Mouse (Mus musculus) thymus, adult 2 months (tissue): ENCODE measurements at regions not wholly inside any gene's neighbourhood (a gene's known extent, or its start where the extent isn't known, plus 50 kb on each side); places are given as distances from the start of the nearest gene placed in this dataset.

Experiments
- CTCF ChIP-seq: fragments of 200-500 bp; IDR thresholded peaks from 2 replicates; pipeline ENCODE4 v1.5.1; 2012; ENCODE audit warnings: mild to moderate bottlenecking, control low read depth, low read length, moderate library complexity, borderline replicate concordance; ENCODE audit not compliant: control insufficient read depth, poor library complexity, insufficient read depth; ENCODE audit errors: extremely low read depth
- POLR2A ChIP-seq: fragments of 200-500 bp; IDR thresholded peaks from 2 replicates; pipeline ENCODE4 v1.6.1; 2012; ENCODE audit warnings: mild to moderate bottlenecking, low read length, control low read depth, moderate library complexity; ENCODE audit not compliant: control insufficient read depth, poor library complexity, insufficient read depth; ENCODE audit errors: extremely low read depth

DNA sequence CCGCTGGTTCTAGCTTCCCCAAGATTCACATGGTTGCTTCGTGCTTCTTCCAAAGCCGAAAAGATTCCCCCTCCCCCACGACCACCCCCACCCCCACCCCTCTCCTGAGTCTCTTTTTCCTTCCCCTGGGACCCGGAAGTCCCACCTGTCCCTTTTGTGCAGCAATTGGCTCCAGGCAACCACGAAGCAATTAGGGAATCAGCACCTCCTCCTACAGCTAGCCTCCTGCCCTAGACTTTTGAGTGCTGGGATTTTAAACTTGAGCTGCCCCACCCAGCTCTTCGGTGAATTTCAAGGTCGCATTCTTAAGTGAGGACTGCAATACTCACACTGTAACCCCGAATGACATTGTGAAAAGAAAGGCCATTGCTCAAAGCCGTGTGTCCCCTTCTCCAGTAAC is 445.9 kb downstream of the Etnk1 start:
- TF ChIP-seq CTCF (no peak), POLR2A (no peak)
